Mouse (Mus musculus): ENCODE data around the gene Fam120b. TPM values are rescaled to one million over a fixed set of nuclear protein-coding genes. Genes with fewer than 3 reads are reported as not detected.

The Fam120b gene
- polyA plus RNA-seq, 1 experiment from 2014 or later, result 51.0 TPM

DNA sequence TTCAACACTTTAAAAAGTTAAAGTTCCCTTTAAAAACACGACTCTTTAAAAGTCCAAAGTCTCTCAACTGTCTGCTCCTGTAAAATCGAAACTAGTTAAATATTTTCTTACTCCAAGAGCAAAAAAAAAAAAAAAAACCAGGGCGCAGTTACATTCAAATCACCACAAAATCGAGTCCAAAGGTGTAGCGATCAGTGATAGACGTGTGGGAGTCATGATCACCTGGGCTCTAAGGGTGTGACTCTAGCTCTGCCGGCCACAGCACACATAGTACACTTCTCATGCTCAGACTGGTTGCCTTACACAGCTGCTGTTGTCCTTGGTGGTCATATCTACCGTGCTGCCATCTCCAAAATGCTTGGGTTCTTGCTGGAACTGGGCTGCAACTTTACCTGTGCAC, 6.6 kb upstream of the Fam120b start:
- Histone ChIP-seq H3K4me1 (ENCODE audit: control insufficient read depth, insufficient read depth, low read length) (no peaks in the 10 kb centered on the region), H3K9me3 (ENCODE audit: control insufficient read depth, low read length) (no peaks in the 10 kb centered on the region), H3K27ac (ENCODE audit: low read depth, low read length) (no peak overlapping the region), H3K4me3 (ENCODE audit: low read depth, low read length) (no peak overlapping the region), H3K9ac (replicated peaks; ENCODE audit: low read depth, low read length) (no peak overlapping the region), H3K36me3 (ENCODE audit: control insufficient read depth, insufficient read depth, low read length) (no peaks in the 10 kb centered on the region), H3K4me2 (ENCODE audit: low read depth, low read length) (no peak overlapping the region), H3K27me3 (ENCODE audit: control insufficient read depth, insufficient read depth, low read length) (no peaks in the 10 kb centered on the region)
- 81% methylated on average over 8 of the region's 8 CpGs for WGBS
- no peak for ATAC-seq (ENCODE audit: low read depth)

DNA sequence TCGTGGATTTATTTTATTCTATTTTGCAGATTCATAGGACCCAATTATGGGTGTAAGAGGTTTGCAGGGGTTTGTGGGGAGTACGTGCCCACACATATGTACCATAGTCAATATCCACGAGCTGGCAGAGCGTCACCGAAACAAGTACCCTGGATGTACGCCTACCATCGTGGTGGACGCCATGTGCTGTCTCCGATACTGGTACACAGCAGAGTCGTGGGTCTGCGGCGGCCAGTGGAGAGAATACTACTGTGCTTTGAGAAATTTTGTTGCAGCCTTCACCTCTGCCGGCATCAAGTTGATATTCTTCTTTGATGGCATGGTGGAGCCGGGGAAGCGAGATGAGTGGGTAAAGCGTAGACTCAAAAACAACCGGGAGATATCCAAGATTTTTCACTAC, 5.7 kb downstream of the Fam120b start:
- Histone ChIP-seq H3K36me3 (ENCODE audit: control insufficient read depth, insufficient read depth, low read length) (peaks cover 31% of the 10 kb centered on the region), H3K4me1 (ENCODE audit: control insufficient read depth, insufficient read depth, low read length) (peaks cover 11% of the 10 kb centered on the region), H3K9ac (replicated peaks; ENCODE audit: low read depth, low read length) (no peak overlapping the region), H3K9me3 (ENCODE audit: control insufficient read depth, low read length) (no peaks in the 10 kb centered on the region), H3K27me3 (ENCODE audit: control insufficient read depth, insufficient read depth, low read length) (no peaks in the 10 kb centered on the region), H3K27ac (ENCODE audit: low read depth, low read length) (no peak overlapping the region), H3K4me2 (ENCODE audit: low read depth, low read length) (no peak overlapping the region), H3K4me3 (ENCODE audit: low read depth, low read length) (no peak overlapping the region)
- WGBS, result 97% methylated on average over 17 of the region's 17 CpGs
- ATAC-seq (ENCODE audit: low read depth), result no peak

DNA sequence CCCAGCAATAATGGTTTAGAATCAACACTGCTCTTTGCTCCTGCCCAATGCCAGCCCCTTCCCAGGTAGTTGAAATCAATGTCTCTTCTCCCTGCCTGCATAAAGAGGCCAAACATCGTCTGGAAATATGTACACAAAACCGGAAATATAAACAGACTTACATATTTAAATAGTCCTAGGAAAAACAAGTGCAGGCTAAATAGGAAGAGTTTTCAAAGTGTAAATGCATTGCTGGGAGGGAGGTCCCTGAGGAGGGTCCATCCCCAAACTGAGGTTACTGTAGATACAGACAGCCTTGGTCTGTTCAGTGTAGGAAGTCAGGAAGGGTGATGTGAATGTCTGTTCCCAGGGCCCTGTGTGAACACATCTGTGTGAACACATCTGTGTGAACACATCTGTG, 10.6 kb downstream of the Fam120b start:
- no peak for ATAC-seq (ENCODE audit: low read depth)
- Histone ChIP-seq H3K4me3 (ENCODE audit: low read depth, low read length) (no peak overlapping the region), H3K36me3 (ENCODE audit: control insufficient read depth, insufficient read depth, low read length) (peaks cover 69% of the 10 kb centered on the region), H3K27me3 (ENCODE audit: control insufficient read depth, insufficient read depth, low read length) (no peaks in the 10 kb centered on the region), H3K9me3 (ENCODE audit: control insufficient read depth, low read length) (no peaks in the 10 kb centered on the region), H3K4me2 (ENCODE audit: low read depth, low read length) (no peak overlapping the region), H3K27ac (ENCODE audit: low read depth, low read length) (no peak overlapping the region), H3K9ac (replicated peaks; ENCODE audit: low read depth, low read length) (no peak overlapping the region), H3K4me1 (ENCODE audit: control insufficient read depth, insufficient read depth, low read length) (no peaks in the 10 kb centered on the region)
- 95% methylated on average over 2 of the region's 2 CpGs for WGBS

GRCm38 (mm10) chr17:15409261-15409660, 13.3 kb downstream of the Fam120b start:
- Histone ChIP-seq H3K27me3 (ENCODE audit: control insufficient read depth, insufficient read depth, low read length) (no peaks in the 10 kb centered on the region), H3K4me3 (ENCODE audit: low read depth, low read length) (no peak overlapping the region), H3K4me1 (ENCODE audit: control insufficient read depth, insufficient read depth, low read length) (no peaks in the 10 kb centered on the region), H3K9me3 (ENCODE audit: control insufficient read depth, low read length) (no peaks in the 10 kb centered on the region), H3K9ac (replicated peaks; ENCODE audit: low read depth, low read length) (no peak overlapping the region), H3K36me3 (ENCODE audit: control insufficient read depth, insufficient read depth, low read length) (peaks cover 57% of the 10 kb centered on the region), H3K4me2 (ENCODE audit: low read depth, low read length) (no peak overlapping the region), H3K27ac (ENCODE audit: low read depth, low read length) (no peak overlapping the region)
- ATAC-seq (ENCODE audit: low read depth), result no peak
- WGBS, result 93% methylated on average over 10 of the region's 10 CpGs

DNA sequence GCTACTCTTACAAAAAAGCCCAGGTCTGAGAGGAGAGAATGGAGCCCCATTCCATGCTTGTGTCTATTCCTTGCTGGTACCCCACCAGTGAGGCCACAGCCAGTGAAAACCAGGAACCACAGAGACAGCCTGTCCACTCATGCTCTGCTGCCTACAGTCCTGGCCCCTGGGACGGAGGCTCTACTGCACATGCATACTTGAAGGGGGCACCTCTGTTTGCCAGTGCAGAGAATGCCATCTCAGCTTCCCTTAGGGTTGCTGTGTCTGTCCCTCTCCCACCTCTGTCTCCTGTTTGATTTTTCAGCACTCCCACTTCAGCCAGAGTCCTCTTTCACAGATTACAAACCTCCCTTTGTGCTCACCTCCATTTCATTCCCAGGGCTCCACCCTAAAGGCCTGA, 14.9 kb downstream of the Fam120b start:
- H3K36me3 ChIP-seq (ENCODE audit: control insufficient read depth, insufficient read depth, low read length), result peaks cover 67% of the 10 kb centered on the region
- H3K4me3 ChIP-seq (ENCODE audit: low read depth, low read length), result no peak overlapping the region
- no peaks in the 10 kb centered on the region for H3K27me3 ChIP-seq (ENCODE audit: control insufficient read depth, insufficient read depth, low read length)
- ATAC-seq (ENCODE audit: low read depth), result no peak
- H3K9me3 ChIP-seq (ENCODE audit: control insufficient read depth, low read length), result no peaks in the 10 kb centered on the region
- no peak overlapping the region for H3K4me2 ChIP-seq (ENCODE audit: low read depth, low read length)
- no peak overlapping the region for H3K9ac ChIP-seq (replicated peaks; ENCODE audit: low read depth, low read length)
- no peaks in the 10 kb centered on the region for H3K4me1 ChIP-seq (ENCODE audit: control insufficient read depth, insufficient read depth, low read length)
- WGBS, result 100% methylated on average over 1 of the region's 1 CpGs
- H3K27ac ChIP-seq (ENCODE audit: low read depth, low read length), result no peak overlapping the region

DNA sequence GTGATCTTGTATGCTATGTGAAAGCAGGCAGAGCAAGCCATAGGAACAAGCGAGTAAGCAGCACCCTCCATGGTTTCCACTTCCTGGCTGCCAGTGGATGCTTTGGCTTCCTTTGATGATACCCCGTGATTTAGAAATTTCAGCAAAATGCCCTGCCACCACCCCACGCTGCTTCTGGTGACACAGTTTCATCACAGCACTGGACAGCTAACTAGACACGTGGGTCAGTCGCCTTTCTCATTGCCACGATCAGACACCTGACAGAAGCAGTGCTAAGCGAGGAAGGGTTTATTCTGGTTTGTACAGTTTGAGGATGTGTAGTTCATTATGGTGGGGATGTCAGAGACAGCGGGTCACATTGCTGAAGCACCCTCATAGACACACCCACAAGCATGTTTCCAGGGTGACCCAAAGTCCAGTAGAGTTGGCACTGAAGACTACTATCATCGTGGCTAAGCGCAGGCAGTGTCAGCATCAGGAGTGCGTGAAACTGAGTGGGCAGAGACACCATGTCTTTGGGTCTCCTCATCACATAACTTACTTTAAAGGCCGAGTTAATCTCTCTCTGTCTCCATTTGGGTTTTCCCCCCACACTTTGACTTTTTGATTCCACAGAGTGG, 20.7 kb downstream of the Fam120b start:
- H3K36me3 ChIP-seq (ENCODE audit: control insufficient read depth, insufficient read depth, low read length), result peaks cover 70% of the 10 kb centered on the region
- H3K9ac ChIP-seq (replicated peaks; ENCODE audit: low read depth, low read length), result no peak overlapping the region
- no peak overlapping the region for H3K4me3 ChIP-seq (ENCODE audit: low read depth, low read length)
- no peaks in the 10 kb centered on the region for H3K27me3 ChIP-seq (ENCODE audit: control insufficient read depth, insufficient read depth, low read length)
- H3K4me1 ChIP-seq (ENCODE audit: control insufficient read depth, insufficient read depth, low read length), result no peaks in the 10 kb centered on the region
- no peaks in the 10 kb centered on the region for H3K9me3 ChIP-seq (ENCODE audit: control insufficient read depth, low read length)
- no peak overlapping the region for H3K4me2 ChIP-seq (ENCODE audit: low read depth, low read length)
- ATAC-seq (ENCODE audit: low read depth), result no peak
- 95% methylated on average over 12 of the region's 12 CpGs for WGBS
- H3K27ac ChIP-seq (ENCODE audit: low read depth, low read length), result no peak overlapping the region

GRCm38 (mm10) chr17:15419534-15419933, 23.5 kb downstream of the Fam120b start:
- no peak overlapping the region for H3K4me3 ChIP-seq (ENCODE audit: low read depth, low read length)
- ATAC-seq (ENCODE audit: low read depth), result no peak
- no peak overlapping the region for H3K4me2 ChIP-seq (ENCODE audit: low read depth, low read length)
- H3K9me3 ChIP-seq (ENCODE audit: control insufficient read depth, low read length), result no peaks in the 10 kb centered on the region
- no peak overlapping the region for H3K9ac ChIP-seq (replicated peaks; ENCODE audit: low read depth, low read length)
- peaks cover 77% of the 10 kb centered on the region for H3K36me3 ChIP-seq (ENCODE audit: control insufficient read depth, insufficient read depth, low read length)
- no peak overlapping the region for H3K27ac ChIP-seq (ENCODE audit: low read depth, low read length)
- 93% methylated on average over 8 of the region's 8 CpGs for whole genome bisulfite sequencing
- no peaks in the 10 kb centered on the region for H3K27me3 ChIP-seq (ENCODE audit: control insufficient read depth, insufficient read depth, low read length)
- no peaks in the 10 kb centered on the region for H3K4me1 ChIP-seq (ENCODE audit: control insufficient read depth, insufficient read depth, low read length)

DNA sequence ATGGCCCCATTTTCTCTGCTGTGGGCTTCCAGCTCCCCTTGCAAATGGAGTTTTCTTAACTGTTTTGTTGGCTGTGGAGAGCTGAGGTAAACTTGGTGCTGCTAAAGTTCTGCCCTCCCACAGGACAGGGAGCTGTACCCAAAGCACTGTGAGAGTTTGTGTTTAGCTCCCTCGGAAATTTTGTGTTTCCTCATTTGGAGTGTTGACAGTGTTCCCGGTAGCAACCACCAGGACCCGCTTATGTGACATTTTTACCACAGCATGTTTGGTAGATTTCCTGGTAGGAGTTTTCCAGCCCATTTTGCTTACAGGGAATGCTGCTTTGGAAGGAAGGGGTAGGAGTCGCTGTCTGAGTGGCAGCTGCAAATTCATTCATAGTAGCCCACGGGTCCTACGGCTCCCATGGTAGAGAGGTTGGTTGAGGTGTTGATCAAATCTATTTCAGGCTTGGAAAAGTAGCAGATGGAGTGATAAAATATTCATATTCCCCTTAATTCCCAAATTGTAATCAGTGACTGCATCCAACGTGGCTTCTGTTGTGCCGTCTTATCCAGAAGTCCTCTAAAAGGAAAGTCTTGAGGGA, 24.1 kb downstream of the Fam120b start:
- no peak overlapping the region for H3K4me3 ChIP-seq (ENCODE audit: low read depth, low read length)
- H3K27ac ChIP-seq (ENCODE audit: low read depth, low read length), result no peak overlapping the region
- H3K4me2 ChIP-seq (ENCODE audit: low read depth, low read length), result no peak overlapping the region
- H3K36me3 ChIP-seq (ENCODE audit: control insufficient read depth, insufficient read depth, low read length), result peaks cover 76% of the 10 kb centered on the region
- whole genome bisulfite sequencing, result 85% methylated on average over 8 of the region's 8 CpGs
- H3K9me3 ChIP-seq (ENCODE audit: control insufficient read depth, low read length), result no peaks in the 10 kb centered on the region
- H3K4me1 ChIP-seq (ENCODE audit: control insufficient read depth, insufficient read depth, low read length), result no peaks in the 10 kb centered on the region
- H3K27me3 ChIP-seq (ENCODE audit: control insufficient read depth, insufficient read depth, low read length), result no peaks in the 10 kb centered on the region
- ATAC-seq (ENCODE audit: low read depth), result no peak
- no peak overlapping the region for H3K9ac ChIP-seq (replicated peaks; ENCODE audit: low read depth, low read length)

- Histone ChIP-seq H3K9ac (replicated peaks; ENCODE audit: low read depth, low read length) (no peak overlapping the region), H3K27ac (ENCODE audit: low read depth, low read length) (no peak overlapping the region), H3K9me3 (ENCODE audit: control insufficient read depth, low read length) (no peaks in the 10 kb centered on the region), H3K27me3 (ENCODE audit: control insufficient read depth, insufficient read depth, low read length) (no peaks in the 10 kb centered on the region), H3K4me1 (ENCODE audit: control insufficient read depth, insufficient read depth, low read length) (no peaks in the 10 kb centered on the region), H3K4me3 (ENCODE audit: low read depth, low read length) (no peak overlapping the region), H3K4me2 (ENCODE audit: low read depth, low read length) (no peak overlapping the region), H3K36me3 (ENCODE audit: control insufficient read depth, insufficient read depth, low read length) (peaks cover 74% of the 10 kb centered on the region)
- WGBS, result 98% methylated on average over 6 of the region's 6 CpGs
- ATAC-seq (ENCODE audit: low read depth), result no peak
Observed at GRCm38 (mm10) chr17:15421446-15421845, 25.4 kb downstream of the Fam120b start.
